Mouse (Mus musculus): ENCODE data around the gene Ccdc47. TPM values are rescaled to one million over a fixed set of nuclear protein-coding genes. Genes with fewer than 3 reads are reported as not detected.
"Not testable (repeated sequence)": the region's sequence is repeated elsewhere in the genome, so short reads cannot be mapped to it uniquely, and the experiment has no call there.

The Ccdc47 gene
- polyA plus RNA-seq, 1 experiment from 2014 or later, result 57.7 TPM

- H3K27me3 ChIP-seq (ENCODE audit: insufficient read depth, poor library complexity, severe bottlenecking), result no peaks in the 10 kb centered on the region
- H3K36me3 ChIP-seq, result peaks cover 19% of the 10 kb centered on the region
- H3K4me3 ChIP-seq, result no peak overlapping the region
- 92% methylated on average over 3 of the region's 3 CpGs for WGBS
- DNase-seq (ENCODE audit: low spot score), result no peak
- H3K27ac ChIP-seq, result no peak overlapping the region
- H3K9me3 ChIP-seq, result no peaks in the 10 kb centered on the region
- peaks cover 19% of the 10 kb centered on the region for H3K4me1 ChIP-seq (replicated peaks)
Observed at GRCm38 (mm10) chr11:106220603-106221002, 4.5 kb upstream of the Ccdc47 start.

DNA sequence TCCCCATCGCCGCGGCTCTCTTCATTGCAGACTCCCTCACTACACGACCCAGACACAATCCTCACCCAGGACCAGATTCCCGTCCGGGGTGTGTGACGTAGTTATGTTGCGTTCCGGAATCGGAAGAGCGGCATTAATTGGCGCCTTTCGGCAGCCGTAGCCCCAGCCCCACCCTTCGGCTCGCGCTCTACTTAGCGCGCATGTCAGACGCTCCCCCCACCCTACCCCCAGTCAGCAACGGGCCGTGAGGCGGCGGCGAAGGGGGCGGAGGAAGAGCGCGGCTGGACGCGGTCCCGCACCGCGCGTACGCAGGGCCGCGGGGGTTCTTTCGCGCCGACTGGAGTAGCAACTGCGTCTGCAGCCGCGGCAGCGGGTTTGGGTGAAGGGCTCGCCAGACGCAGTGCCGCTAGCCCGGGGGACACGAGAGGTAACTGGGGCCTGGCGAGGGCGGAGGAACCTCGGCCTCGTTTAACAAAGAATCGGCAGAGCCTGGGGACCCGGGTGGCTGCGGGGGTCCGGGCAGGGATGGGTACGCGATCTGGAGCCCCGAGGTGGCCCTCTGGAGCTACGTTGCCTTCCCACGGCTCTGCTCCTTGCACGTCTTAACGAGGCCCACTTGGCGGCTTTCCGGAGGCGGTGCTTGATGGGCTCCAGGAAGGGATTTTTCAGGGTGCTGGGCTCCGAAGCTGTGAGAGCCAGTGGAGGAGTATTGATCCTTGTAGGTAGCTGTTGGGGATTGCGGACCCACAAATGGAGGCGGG, 766 bp upstream of the Ccdc47 start, which contains the start of gene Ddx42:
Gene Ddx42 (plus strand): TSS at position 197 of the 761 bp plus-strand sequence.
- peak; percentile 91 for DNase-seq (ENCODE audit: low spot score)

GRCm38 (mm10) chr11:106215450-106215859, 689 bp downstream of the Ccdc47 start:
- no peaks in the 10 kb centered on the region for H3K9me3 ChIP-seq
- peaks cover 29% of the 10 kb centered on the region for H3K4me1 ChIP-seq (replicated peaks)
- H3K4me3 ChIP-seq, result peak overlapping the region; percentile 84
- WGBS, result 38% methylated on average over 7 of the region's 7 CpGs
- H3K36me3 ChIP-seq, result peaks cover 33% of the 10 kb centered on the region
- H3K27me3 ChIP-seq (ENCODE audit: insufficient read depth, poor library complexity, severe bottlenecking), result no peaks in the 10 kb centered on the region
- H3K27ac ChIP-seq, result peak overlapping the region; percentile 95
- no peak for DNase-seq (ENCODE audit: low spot score)

More for the DNA sequence above, 766 bp upstream of the Ccdc47 start, which contains the start of gene Ddx42:
- Histone ChIP-seq H3K4me3 (peak within 1 kb of the TSS; percentile 84), H3K27me3 (ENCODE audit: insufficient read depth, poor library complexity, severe bottlenecking) (no peaks in the 10 kb centered on the region), H3K9me3 (no peaks in the 10 kb centered on the region), H3K27ac (peak within 1 kb of the TSS; percentile 95), H3K4me1 (replicated peaks) (peaks cover 29% of the 10 kb centered on the region), H3K36me3 (peaks cover 19% of the 10 kb centered on the region)
- under 1% methylated on average over 70 of the region's 70 CpGs for WGBS

- H3K4me3 ChIP-seq, result peak overlapping the region; percentile 84
- H3K9me3 ChIP-seq, result no peaks in the 10 kb centered on the region
- peaks cover 39% of the 10 kb centered on the region for H3K36me3 ChIP-seq
- H3K27me3 ChIP-seq (ENCODE audit: insufficient read depth, poor library complexity, severe bottlenecking), result no peaks in the 10 kb centered on the region
- H3K27ac ChIP-seq, result no peak overlapping the region
- 92% methylated on average over 5 of the region's 5 CpGs for WGBS
- no peak for DNase-seq (ENCODE audit: low spot score)
- H3K4me1 ChIP-seq (replicated peaks), result peaks cover 29% of the 10 kb centered on the region
Observed at GRCm38 (mm10) chr11:106214856-106215255, 1.3 kb downstream of the Ccdc47 start.

DNA sequence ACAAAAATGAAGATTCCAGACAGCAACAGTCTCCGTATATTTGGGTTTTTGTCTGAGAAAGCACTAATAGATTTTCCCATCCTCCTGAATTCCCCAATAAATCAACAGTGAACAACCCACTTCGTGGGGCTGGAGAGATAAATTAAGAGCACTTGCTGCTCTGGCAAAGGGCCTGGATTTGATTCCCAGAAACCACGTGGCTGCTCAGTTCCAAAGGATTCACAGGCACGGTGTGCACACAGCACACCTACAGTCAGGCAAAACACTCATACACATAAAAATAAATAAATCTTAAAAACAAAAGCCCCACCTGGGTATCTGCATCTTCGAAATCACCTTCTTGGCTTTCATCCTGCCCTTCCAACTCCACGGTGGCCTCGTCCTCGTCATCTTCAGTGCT, 3.4 kb downstream of the Ccdc47 start:
- Histone ChIP-seq H3K9me3 (no peaks in the 10 kb centered on the region), H3K27me3 (ENCODE audit: insufficient read depth, poor library complexity, severe bottlenecking) (no peaks in the 10 kb centered on the region), H3K4me3 (no peak overlapping the region), H3K27ac (no peak overlapping the region), H3K4me1 (replicated peaks) (peaks cover 13% of the 10 kb centered on the region), H3K36me3 (peaks cover 59% of the 10 kb centered on the region)
- DNase-seq (ENCODE audit: low spot score), result no peak
- 96% methylated on average over 8 of the region's 8 CpGs for WGBS

DNA sequence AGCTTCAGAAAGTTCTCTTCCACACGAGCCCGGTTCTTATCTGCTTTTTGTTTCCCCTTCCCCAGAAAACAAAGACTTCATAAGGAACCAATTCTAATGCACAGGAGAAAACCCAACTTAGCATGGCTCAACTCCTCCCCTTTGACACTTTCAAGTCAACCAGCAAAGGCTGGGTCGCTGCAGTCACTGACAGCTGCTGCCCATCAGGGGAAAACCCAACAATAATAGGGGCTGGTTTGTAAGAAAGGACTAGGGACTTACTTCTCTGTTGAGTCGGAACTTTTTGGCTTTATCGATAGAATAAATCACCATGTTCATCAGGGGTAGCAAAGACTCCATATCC, 14.1 kb downstream of the Ccdc47 start, which contains the start of gene Strada:
Gene Strada (minus strand): TSS at position 46 of the 343 bp plus-strand sequence.
- no peak within 1 kb of the TSS for H3K4me3 ChIP-seq
- no peaks in the 10 kb centered on the region for H3K9me3 ChIP-seq
- DNase-seq (ENCODE audit: low spot score), result no peak
- H3K4me1 ChIP-seq (replicated peaks), result no peaks in the 10 kb centered on the region
- H3K27ac ChIP-seq, result no peak within 1 kb of the TSS
- 82% methylated on average over 5 of the region's 5 CpGs for WGBS
- no peaks in the 10 kb centered on the region for H3K27me3 ChIP-seq (ENCODE audit: insufficient read depth, poor library complexity, severe bottlenecking)
- H3K36me3 ChIP-seq, result peaks cover 97% of the 10 kb centered on the region

- no peaks in the 10 kb centered on the region for H3K4me1 ChIP-seq (replicated peaks)
- WGBS, result 94% methylated on average over 19 of the region's 19 CpGs
- no peaks in the 10 kb centered on the region for H3K27me3 ChIP-seq (ENCODE audit: insufficient read depth, poor library complexity, severe bottlenecking)
- no peaks in the 10 kb centered on the region for H3K9me3 ChIP-seq
- DNase-seq (ENCODE audit: low spot score), result no peak
- H3K27ac ChIP-seq, result no peak overlapping the region
- H3K4me3 ChIP-seq, result no peak overlapping the region
- peaks cover 97% of the 10 kb centered on the region for H3K36me3 ChIP-seq
Observed at GRCm38 (mm10) chr11:106201337-106202122, 14.6 kb downstream of the Ccdc47 start.

DNA sequence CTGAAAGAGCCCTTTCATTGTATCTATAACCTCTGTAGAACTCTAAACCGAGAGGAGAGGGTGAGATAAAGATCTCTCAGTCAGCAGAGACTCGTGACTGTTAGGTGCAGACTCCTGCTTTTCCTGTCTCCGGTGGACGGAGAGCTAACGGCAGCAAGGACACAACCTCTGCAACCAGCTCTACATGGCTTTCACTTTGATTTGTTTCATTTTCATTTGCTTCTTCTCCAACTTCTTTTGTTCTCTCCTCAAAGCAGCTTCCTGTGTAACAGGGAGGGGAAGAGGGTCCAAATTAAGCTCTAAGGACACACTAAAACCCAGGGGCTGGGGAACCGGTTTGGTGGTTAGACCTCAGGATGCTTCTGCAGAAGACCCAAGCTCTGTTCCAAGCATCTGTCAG, 15.4 kb downstream of the Ccdc47 start:
- Histone ChIP-seq H3K36me3 (peaks cover 93% of the 10 kb centered on the region), H3K4me1 (replicated peaks) (no peaks in the 10 kb centered on the region), H3K27me3 (ENCODE audit: insufficient read depth, poor library complexity, severe bottlenecking) (no peaks in the 10 kb centered on the region), H3K4me3 (no peak overlapping the region), H3K9me3 (no peaks in the 10 kb centered on the region), H3K27ac (no peak overlapping the region)
- no peak for DNase-seq (ENCODE audit: low spot score)
- WGBS, result 89% methylated on average over 6 of the region's 6 CpGs

GRCm38 (mm10) chr11:106199997-106200396, 16.1 kb downstream of the Ccdc47 start:
- peaks cover 85% of the 10 kb centered on the region for H3K36me3 ChIP-seq
- H3K9me3 ChIP-seq; H3K27ac ChIP-seq; DNase-seq (ENCODE audit: low spot score); H3K27me3 ChIP-seq (ENCODE audit: insufficient read depth, poor library complexity, severe bottlenecking); H3K4me3 ChIP-seq; H3K4me1 ChIP-seq (replicated peaks): not testable (repeated sequence)
- WGBS, result 93% methylated on average over 7 of the region's 7 CpGs

DNA sequence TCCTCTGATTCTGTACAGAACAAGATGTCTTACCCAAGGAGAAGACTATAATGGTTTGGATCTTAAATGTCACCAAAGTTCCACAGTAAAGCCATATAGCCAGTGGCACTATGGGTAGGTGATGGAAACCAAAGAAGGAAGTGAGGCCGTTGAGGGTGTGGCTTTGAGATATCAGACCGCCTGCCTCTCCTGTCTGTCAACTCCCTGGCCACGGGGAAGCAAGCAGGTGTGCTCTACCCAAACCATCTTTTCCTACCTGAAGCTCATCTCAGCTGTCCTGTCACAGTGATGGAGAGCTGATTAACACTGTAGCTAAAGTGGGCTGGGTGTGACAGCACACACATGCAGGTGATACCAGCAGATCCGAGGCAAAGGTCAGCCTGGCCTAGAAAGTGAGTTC, 17.9 kb downstream of the Ccdc47 start:
- Histone ChIP-seq H3K27me3 (ENCODE audit: insufficient read depth, poor library complexity, severe bottlenecking) (no peaks in the 10 kb centered on the region), H3K4me1 (replicated peaks) (peaks cover 4% of the 10 kb centered on the region; the same call in 1 of the 2 replicates), H3K9me3 (no peaks in the 10 kb centered on the region), H3K4me3 (no peak overlapping the region), H3K27ac (no peak overlapping the region), H3K36me3 (peaks cover 68% of the 10 kb centered on the region)
- 92% methylated on average over 4 of the region's 4 CpGs for WGBS
- DNase-seq (ENCODE audit: low spot score), result no peak

DNA sequence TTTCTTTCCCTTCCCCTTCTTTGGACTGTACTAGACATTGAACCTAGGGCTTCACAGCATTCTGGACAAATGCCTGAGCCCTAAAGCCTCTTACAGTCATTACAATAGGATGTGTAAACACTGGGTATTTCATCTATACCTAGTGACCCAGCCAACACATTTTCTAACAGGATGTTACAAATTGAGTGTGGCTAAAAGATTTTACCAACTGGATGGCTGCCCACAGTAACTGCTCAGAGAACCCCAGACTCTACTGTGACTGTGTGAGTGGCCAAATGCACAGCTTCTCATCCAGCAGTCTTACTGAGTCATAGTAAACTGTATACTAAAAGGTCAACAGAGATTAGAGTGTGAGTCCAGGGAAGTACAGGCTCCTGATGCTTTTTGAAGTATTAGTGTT, 20.8 kb downstream of the Ccdc47 start:
- peaks cover 13% of the 10 kb centered on the region for H3K4me1 ChIP-seq (replicated peaks)
- H3K27me3 ChIP-seq (ENCODE audit: insufficient read depth, poor library complexity, severe bottlenecking), result no peaks in the 10 kb centered on the region
- peaks cover 38% of the 10 kb centered on the region for H3K36me3 ChIP-seq
- H3K27ac ChIP-seq, result no peak overlapping the region
- H3K9me3 ChIP-seq, result no peaks in the 10 kb centered on the region
- DNase-seq (ENCODE audit: low spot score), result no peak
- H3K4me3 ChIP-seq, result no peak overlapping the region; the same call in 1 of the 2 replicates

DNA sequence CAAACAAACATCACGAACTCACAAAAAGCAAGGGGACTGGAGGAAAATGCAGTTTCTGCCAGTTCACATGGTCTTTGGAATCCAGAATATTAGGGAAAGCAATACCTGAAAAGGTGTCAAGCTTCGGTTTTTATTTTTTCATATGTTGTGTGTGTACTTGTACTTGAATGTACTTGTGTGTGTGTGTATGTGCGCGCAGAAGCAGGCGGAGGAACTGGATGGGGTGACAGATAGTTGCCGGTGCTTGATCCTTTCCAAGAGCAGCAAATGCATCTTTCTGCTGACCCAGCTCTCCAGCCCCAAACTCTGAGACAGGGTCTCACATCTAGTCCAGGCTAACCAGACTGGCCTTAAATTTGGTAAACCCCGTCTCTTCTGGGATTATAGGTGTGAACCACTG, 21.3 kb downstream of the Ccdc47 start:
- 91% methylated on average over 7 of the region's 7 CpGs for WGBS
- DNase-seq (ENCODE audit: low spot score), result no peak
- no peak overlapping the region for H3K27ac ChIP-seq
- no peaks in the 10 kb centered on the region for H3K9me3 ChIP-seq
- H3K4me1 ChIP-seq (replicated peaks), result peaks cover 13% of the 10 kb centered on the region
- H3K36me3 ChIP-seq, result peaks cover 34% of the 10 kb centered on the region
- no peak overlapping the region; the same call in 1 of the 2 replicates for H3K4me3 ChIP-seq
- no peaks in the 10 kb centered on the region for H3K27me3 ChIP-seq (ENCODE audit: insufficient read depth, poor library complexity, severe bottlenecking)

GRCm38 (mm10) chr11:106194155-106194541, 22.0 kb downstream of the Ccdc47 start:
- 42% methylated on average over 3 of the region's 3 CpGs for WGBS
- Histone ChIP-seq H3K4me3 (peak overlapping the region; percentile 81), H3K4me1 (replicated peaks) (peaks cover 13% of the 10 kb centered on the region), H3K27me3 (ENCODE audit: insufficient read depth, poor library complexity, severe bottlenecking) (no peaks in the 10 kb centered on the region), H3K9me3 (no peaks in the 10 kb centered on the region), H3K36me3 (peaks cover 29% of the 10 kb centered on the region), H3K27ac (peak overlapping the region; percentile 93)
- no peak for DNase-seq (ENCODE audit: low spot score)
